Mouse (Mus musculus): ENCODE data around the gene Ago3. TPM values are rescaled to one million over a fixed set of nuclear protein-coding genes. Genes with fewer than 3 reads are reported as not detected.

Gene Ago3
- polyA plus RNA-seq, 1 experiment from 2014 or later, result 15.6 TPM

DNA sequence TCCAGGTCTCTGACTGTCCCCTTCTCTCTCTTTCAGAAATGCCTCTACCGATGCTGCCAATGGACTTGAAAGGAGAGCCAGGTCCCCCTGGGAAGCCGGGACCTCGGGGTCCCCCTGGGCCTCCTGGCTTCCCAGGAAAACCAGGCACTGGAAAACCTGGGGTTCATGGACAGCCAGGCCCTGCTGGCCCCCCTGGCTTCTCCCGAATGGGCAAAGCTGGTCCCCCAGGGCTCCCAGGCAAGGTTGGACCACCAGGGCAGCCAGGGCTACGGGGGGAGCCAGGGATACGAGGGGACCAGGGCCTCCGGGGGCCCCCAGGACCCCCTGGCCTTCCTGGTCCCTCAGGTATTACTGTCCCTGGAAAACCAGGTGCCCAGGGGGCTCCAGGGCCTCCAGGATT is 119.0 kb downstream of the Ago3 start:
- no peak overlapping the region for H3K4me3 ChIP-seq (ENCODE audit: low read length)
- H3K9me3 ChIP-seq (ENCODE audit: control insufficient read depth, low read length), result no peaks in the 10 kb centered on the region
- no peaks in the 10 kb centered on the region for H3K27me3 ChIP-seq (ENCODE audit: control insufficient read depth, insufficient read depth, low read length)
- peaks cover 7% of the 10 kb centered on the region; the same call in 1 of the 2 replicates for H3K4me1 ChIP-seq (ENCODE audit: control insufficient read depth, insufficient read depth, low read length)
- WGBS, result 86% methylated on average over 7 of the region's 7 CpGs
- no peaks in the 10 kb centered on the region; the same call in 1 of the 2 replicates for H3K36me3 ChIP-seq (ENCODE audit: control insufficient read depth, insufficient read depth, low read length)
- no peak overlapping the region for H3K4me2 ChIP-seq (replicated peaks; ENCODE audit: low read depth, low read length)
- H3K9ac ChIP-seq (ENCODE audit: low read depth, low read length), result no peak overlapping the region
- no peak for ATAC-seq (ENCODE audit: low FRiP score, low TSS enrichment)
- H3K27ac ChIP-seq (ENCODE audit: low read depth, low read length), result no peak overlapping the region

DNA sequence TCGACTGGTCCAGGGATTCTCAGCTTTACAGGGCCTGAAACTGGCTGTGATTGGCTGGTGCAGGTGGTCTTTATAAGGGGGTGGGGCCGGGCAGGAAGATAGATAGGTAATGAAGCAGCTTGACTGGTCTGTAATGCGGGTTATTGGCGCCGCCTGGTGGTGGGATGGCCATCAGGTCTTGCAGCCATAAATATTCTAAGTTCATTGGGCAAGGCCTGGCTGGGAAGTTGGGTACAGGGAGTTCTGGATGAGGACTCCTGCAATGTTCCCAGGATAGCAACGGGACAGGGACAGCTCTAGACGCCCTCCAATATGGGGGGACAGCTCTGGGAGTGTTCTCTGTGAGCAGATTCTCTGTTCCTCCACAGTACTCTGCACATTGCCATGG is 119.4 kb downstream of the Ago3 start:
- no peaks in the 10 kb centered on the region for H3K36me3 ChIP-seq (ENCODE audit: control insufficient read depth, insufficient read depth, low read length)
- peak overlapping the region; percentile 31; the same call in 1 of the 2 replicates for H3K4me2 ChIP-seq (replicated peaks; ENCODE audit: low read depth, low read length)
- no peak overlapping the region for H3K27ac ChIP-seq (ENCODE audit: low read depth, low read length)
- WGBS, result 3% methylated on average over 7 of the region's 7 CpGs
- ATAC-seq (ENCODE audit: low FRiP score, low TSS enrichment), result peak; percentile 77; the same call in 1 of the 2 replicates
- 0 out of 2 replicates have a peak overlapping the region, but pooled peaks have one; percentile 8 for H3K4me3 ChIP-seq (ENCODE audit: low read length)
- H3K9ac ChIP-seq (ENCODE audit: low read depth, low read length), result no peak overlapping the region
- peaks cover 7% of the 10 kb centered on the region; the same call in 1 of the 2 replicates for H3K4me1 ChIP-seq (ENCODE audit: control insufficient read depth, insufficient read depth, low read length)
- H3K9me3 ChIP-seq (ENCODE audit: control insufficient read depth, low read length), result no peaks in the 10 kb centered on the region
- H3K27me3 ChIP-seq (ENCODE audit: control insufficient read depth, insufficient read depth, low read length), result no peaks in the 10 kb centered on the region

DNA sequence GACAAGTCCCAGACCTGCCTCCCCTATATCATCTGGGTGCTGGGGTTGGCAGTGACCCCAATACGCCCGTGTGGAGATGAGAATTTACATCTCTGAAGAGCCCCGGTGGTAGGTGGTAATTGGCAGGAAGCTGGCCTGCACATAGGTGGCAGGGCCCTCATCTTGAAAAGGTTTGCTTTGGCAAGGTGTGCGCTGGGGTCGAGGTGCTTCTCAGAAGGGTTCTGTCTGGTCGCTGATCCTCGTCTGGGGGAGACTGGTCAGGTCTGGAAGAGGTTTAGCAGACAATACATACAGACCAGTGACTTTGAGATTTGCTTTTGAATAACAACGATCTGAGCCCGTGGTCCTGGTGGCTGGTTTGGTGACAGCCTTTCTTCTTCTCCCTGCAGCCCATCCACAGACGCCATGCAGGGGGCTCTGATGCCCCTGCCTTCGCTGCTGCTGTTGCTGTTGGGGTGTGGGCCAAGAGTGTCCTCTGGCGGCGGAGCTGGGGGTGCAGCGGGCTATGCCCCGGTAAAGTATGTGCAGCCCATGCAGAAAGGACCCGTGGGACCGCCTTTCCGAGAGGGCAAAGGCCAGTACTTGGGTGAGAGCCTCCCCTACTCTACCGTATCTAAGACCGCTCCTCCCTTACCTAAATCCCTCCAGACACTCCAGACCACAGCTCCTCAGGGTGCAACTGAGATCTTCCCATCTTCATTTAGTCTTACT is 120.0 kb downstream of the Ago3 start:
- H3K9ac ChIP-seq (ENCODE audit: low read depth, low read length), result no peak overlapping the region
- H3K9me3 ChIP-seq (ENCODE audit: control insufficient read depth, low read length), result no peaks in the 10 kb centered on the region
- ATAC-seq (ENCODE audit: low FRiP score, low TSS enrichment), result peak; percentile 62
- peak overlapping the region; percentile 31; the same call in 1 of the 2 replicates for H3K4me2 ChIP-seq (replicated peaks; ENCODE audit: low read depth, low read length)
- 0 out of 2 replicates have a peak overlapping the region, but pooled peaks have one; percentile 8 for H3K4me3 ChIP-seq (ENCODE audit: low read length)
- 14% methylated on average over 20 of the region's 20 CpGs for WGBS
- H3K36me3 ChIP-seq (ENCODE audit: control insufficient read depth, insufficient read depth, low read length), result no peaks in the 10 kb centered on the region
- no peaks in the 10 kb centered on the region for H3K27me3 ChIP-seq (ENCODE audit: control insufficient read depth, insufficient read depth, low read length)
- H3K27ac ChIP-seq (ENCODE audit: low read depth, low read length), result no peak overlapping the region
- peaks cover 5% of the 10 kb centered on the region; the same call in 1 of the 2 replicates for H3K4me1 ChIP-seq (ENCODE audit: control insufficient read depth, insufficient read depth, low read length)

DNA sequence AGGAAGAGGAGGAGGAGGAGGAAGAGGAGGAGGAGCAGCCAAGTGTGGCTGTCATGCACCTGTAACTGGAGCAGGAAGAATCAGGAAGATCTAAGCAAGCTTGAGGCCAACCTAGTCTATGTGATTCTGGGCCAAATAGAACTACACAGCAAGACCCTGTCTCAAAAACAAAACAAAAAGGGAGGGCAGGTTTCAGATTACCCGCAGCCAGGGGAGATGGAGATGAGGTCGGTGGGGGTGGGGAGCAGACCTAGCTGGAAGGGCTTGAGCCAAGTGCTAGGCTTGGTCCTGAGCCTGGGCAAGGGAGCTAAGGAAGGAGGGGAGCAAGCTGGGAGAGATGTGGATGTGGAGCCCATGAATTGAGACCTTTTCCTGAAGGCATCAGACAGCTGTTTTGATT is 122.5 kb downstream of the Ago3 start:
- peaks cover 8% of the 10 kb centered on the region; the same call in 1 of the 2 replicates for H3K4me1 ChIP-seq (ENCODE audit: control insufficient read depth, insufficient read depth, low read length)
- no peak overlapping the region for H3K9ac ChIP-seq (ENCODE audit: low read depth, low read length)
- no peak for ATAC-seq (ENCODE audit: low FRiP score, low TSS enrichment)
- peaks cover 9% of the 10 kb centered on the region for H3K27me3 ChIP-seq (ENCODE audit: control insufficient read depth, insufficient read depth, low read length)
- H3K36me3 ChIP-seq (ENCODE audit: control insufficient read depth, insufficient read depth, low read length), result no peaks in the 10 kb centered on the region
- H3K27ac ChIP-seq (ENCODE audit: low read depth, low read length), result no peak overlapping the region
- H3K9me3 ChIP-seq (ENCODE audit: control insufficient read depth, low read length), result no peaks in the 10 kb centered on the region
- no peak overlapping the region for H3K4me3 ChIP-seq (ENCODE audit: low read length)
- no peak overlapping the region for H3K4me2 ChIP-seq (replicated peaks; ENCODE audit: low read depth, low read length)
- 4% methylated on average over 2 of the region's 2 CpGs for WGBS

DNA sequence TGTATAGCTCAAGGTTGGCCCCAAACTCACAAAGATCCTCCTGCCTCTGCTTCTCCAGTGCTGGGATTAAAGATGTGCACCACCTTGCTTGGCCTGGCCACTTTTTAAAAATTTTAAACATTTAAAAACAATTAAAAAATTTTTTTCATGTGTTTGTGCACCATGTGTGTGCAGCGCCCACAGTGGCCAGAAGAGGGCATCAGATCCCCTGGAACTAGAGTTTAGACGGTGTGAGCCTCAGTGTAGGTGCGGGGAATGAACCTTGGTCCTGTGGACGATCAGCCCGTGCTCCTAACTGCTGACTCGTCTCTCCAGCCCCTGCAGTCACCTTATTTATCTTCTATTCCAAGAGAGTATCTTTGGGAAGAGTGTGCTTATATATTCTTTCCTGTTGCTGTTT is 123.3 kb downstream of the Ago3 start:
- peaks cover 16% of the 10 kb centered on the region for H3K4me1 ChIP-seq (ENCODE audit: control insufficient read depth, insufficient read depth, low read length)
- 89% methylated on average over 6 of the region's 6 CpGs for WGBS
- no peak for ATAC-seq (ENCODE audit: low FRiP score, low TSS enrichment)
- no peak overlapping the region for H3K4me2 ChIP-seq (replicated peaks; ENCODE audit: low read depth, low read length)
- H3K36me3 ChIP-seq (ENCODE audit: control insufficient read depth, insufficient read depth, low read length), result no peaks in the 10 kb centered on the region
- H3K9ac ChIP-seq (ENCODE audit: low read depth, low read length), result no peak overlapping the region
- H3K9me3 ChIP-seq (ENCODE audit: control insufficient read depth, low read length), result no peaks in the 10 kb centered on the region
- peaks cover 17% of the 10 kb centered on the region for H3K27me3 ChIP-seq (ENCODE audit: control insufficient read depth, insufficient read depth, low read length)
- H3K4me3 ChIP-seq (ENCODE audit: low read length), result no peak overlapping the region
- no peak overlapping the region for H3K27ac ChIP-seq (ENCODE audit: low read depth, low read length)

DNA sequence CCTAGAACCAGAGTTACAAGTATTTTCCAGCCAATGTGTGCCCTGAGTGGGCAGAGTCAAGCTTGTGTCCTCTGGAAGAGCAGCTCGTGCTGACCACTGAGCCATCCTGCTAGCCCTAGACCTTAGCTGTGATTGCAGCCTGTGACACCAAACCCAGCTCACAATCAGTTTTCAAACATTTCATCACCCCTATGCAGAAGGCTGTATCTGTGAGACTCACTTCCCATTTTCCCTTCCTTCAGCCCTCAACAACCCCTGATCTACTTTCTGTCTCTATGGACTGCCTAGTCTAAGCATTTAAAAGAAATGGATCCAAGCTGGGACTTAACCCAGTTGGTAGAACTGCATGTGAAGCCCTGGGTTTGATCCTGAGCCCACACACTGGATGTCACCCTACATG is 123.9 kb downstream of the Ago3 start:
- no peak overlapping the region for H3K27ac ChIP-seq (ENCODE audit: low read depth, low read length)
- ATAC-seq (ENCODE audit: low FRiP score, low TSS enrichment), result no peak
- no peaks in the 10 kb centered on the region for H3K9me3 ChIP-seq (ENCODE audit: control insufficient read depth, low read length)
- H3K9ac ChIP-seq (ENCODE audit: low read depth, low read length), result no peak overlapping the region
- H3K4me1 ChIP-seq (ENCODE audit: control insufficient read depth, insufficient read depth, low read length), result peaks cover 21% of the 10 kb centered on the region
- H3K27me3 ChIP-seq (ENCODE audit: control insufficient read depth, insufficient read depth, low read length), result peaks cover 23% of the 10 kb centered on the region
- H3K4me3 ChIP-seq (ENCODE audit: low read length), result no peak overlapping the region
- H3K36me3 ChIP-seq (ENCODE audit: control insufficient read depth, insufficient read depth, low read length), result no peaks in the 10 kb centered on the region
- WGBS, result 96% methylated on average over 1 of the region's 1 CpGs
- no peak overlapping the region for H3K4me2 ChIP-seq (replicated peaks; ENCODE audit: low read depth, low read length)

DNA sequence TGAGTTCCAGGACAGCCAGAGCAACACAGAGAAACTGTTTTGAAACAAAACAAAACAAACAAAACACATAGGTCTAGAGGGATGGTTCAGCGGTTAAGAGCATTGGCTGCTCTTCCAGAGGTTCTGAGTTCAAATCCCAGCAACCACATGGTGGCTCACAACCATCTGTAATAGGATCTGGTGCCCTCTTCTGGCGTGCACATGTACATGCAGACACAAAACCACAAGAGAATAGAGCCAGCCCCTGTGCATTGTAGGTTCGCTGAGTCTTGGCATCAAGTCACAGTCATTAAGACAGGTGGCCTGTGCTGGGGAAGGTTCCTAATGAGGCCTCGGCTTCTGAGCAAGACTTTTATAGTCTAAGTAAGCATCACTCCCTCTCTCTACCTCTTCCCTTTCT is 125.5 kb downstream of the Ago3 start:
- WGBS, result 53% methylated on average over 4 of the region's 4 CpGs
- Histone ChIP-seq H3K9ac (ENCODE audit: low read depth, low read length) (no peak overlapping the region), H3K4me1 (ENCODE audit: control insufficient read depth, insufficient read depth, low read length) (peaks cover 21% of the 10 kb centered on the region), H3K9me3 (ENCODE audit: control insufficient read depth, low read length) (no peaks in the 10 kb centered on the region), H3K27me3 (ENCODE audit: control insufficient read depth, insufficient read depth, low read length) (peaks cover 31% of the 10 kb centered on the region), H3K4me2 (replicated peaks; ENCODE audit: low read depth, low read length) (no peak overlapping the region), H3K36me3 (ENCODE audit: control insufficient read depth, insufficient read depth, low read length) (no peaks in the 10 kb centered on the region), H3K4me3 (ENCODE audit: low read length) (no peak overlapping the region), H3K27ac (ENCODE audit: low read depth, low read length) (no peak overlapping the region)
- no peak for ATAC-seq (ENCODE audit: low FRiP score, low TSS enrichment)

DNA sequence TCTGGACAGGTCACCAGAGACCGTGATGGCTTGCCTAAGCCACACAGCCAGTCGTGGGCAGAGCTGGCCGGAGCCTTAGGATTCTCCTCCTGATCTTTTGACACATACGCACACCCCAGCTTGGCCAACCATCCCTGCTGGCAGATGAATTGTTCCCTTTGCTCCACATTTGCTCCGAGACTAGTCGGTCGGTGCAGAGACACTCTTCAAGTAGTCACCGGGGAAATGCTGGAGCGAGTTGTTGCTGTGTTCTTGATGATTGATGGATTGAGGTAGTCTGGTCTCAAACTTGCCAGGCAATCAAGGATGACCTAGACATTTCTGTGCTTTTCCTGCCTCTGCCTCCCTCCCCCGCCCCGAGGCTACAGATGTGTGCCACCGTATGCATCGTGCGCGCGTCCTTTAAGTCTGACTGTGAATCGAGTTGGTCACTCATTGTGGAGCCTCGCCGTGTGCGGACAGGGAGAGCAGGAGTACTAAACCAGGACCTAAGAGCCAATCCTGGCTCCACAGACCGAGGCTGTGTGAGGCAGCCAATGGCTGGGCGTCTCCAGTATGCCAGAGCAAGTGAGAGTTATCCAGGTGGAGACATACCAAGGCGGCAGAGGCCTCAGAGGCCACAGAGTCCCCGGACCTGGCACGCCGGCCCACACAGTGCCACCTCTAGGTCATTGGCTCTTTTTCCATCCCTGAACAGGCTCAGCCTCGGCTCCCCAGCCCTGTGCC is 127.6 kb downstream of the Ago3 start:
- no peak; the same call in 1 of the 2 replicates for ATAC-seq (ENCODE audit: low FRiP score, low TSS enrichment)
- no peaks in the 10 kb centered on the region for H3K9me3 ChIP-seq (ENCODE audit: control insufficient read depth, low read length)
- no peaks in the 10 kb centered on the region for H3K36me3 ChIP-seq (ENCODE audit: control insufficient read depth, insufficient read depth, low read length)
- 5% methylated on average over 27 of the region's 27 CpGs for WGBS
- H3K27me3 ChIP-seq (ENCODE audit: control insufficient read depth, insufficient read depth, low read length), result peaks cover 49% of the 10 kb centered on the region
- H3K9ac ChIP-seq (ENCODE audit: low read depth, low read length), result peak overlapping the region; percentile 40
- H3K4me1 ChIP-seq (ENCODE audit: control insufficient read depth, insufficient read depth, low read length), result peaks cover 28% of the 10 kb centered on the region
- H3K4me3 ChIP-seq (ENCODE audit: low read length), result peak overlapping the region; percentile 40
- no peak overlapping the region for H3K27ac ChIP-seq (ENCODE audit: low read depth, low read length)
- H3K4me2 ChIP-seq (replicated peaks; ENCODE audit: low read depth, low read length), result peak overlapping the region; percentile 73
